Mouse (Mus musculus) gastrocnemius, adult 18-20 months (tissue): ENCODE data around the gene Smyd3. TPM values are rescaled to one million over a fixed set of nuclear protein-coding genes. Genes with fewer than 3 reads are reported as not detected.

Source experiments
- DNase-seq: peaks from one replicate; pipeline ENCODE4 v3.0.0; 2021; ENCODE audit warnings: low spot score
- total RNA-seq, 2 experiments: library from RNA; stranded (reverse); gene quantifications; 2 replicates each; pipeline ENCODE4 v1.2.3; 2021

Gene Smyd3
- total RNA-seq, 2 experiments from 2014 or later, result 5.1 to 5.2 TPM

- DNase-seq, result no peak
Measured at GRCm38 (mm10) chr1:179519901-179520300, 2.1 kb upstream of the Smyd3 start.

GRCm38 (mm10) chr1:179516941-179517712 is 714 bp downstream of the Smyd3 start:
- DNase-seq, result no peak

- DNase-seq, result no peak
Measured at GRCm38 (mm10) chr1:179511895-179512294, 5.9 kb downstream of the Smyd3 start.

- DNase-seq, result no peak
Measured at GRCm38 (mm10) chr1:179510546-179511340, 7.1 kb downstream of the Smyd3 start.

- peak; percentile 14 for DNase-seq
Measured at GRCm38 (mm10) chr1:179506530-179507315, 11.1 kb downstream of the Smyd3 start.

GRCm38 (mm10) chr1:179502565-179502964 is 15.3 kb downstream of the Smyd3 start:
- DNase-seq, result no peak

GRCm38 (mm10) chr1:179499257-179499656 is 18.6 kb downstream of the Smyd3 start:
- no peak for DNase-seq

GRCm38 (mm10) chr1:179492908-179493307 is 24.9 kb downstream of the Smyd3 start:
- no peak for DNase-seq

GRCm38 (mm10) chr1:179488520-179488919 is 29.3 kb downstream of the Smyd3 start:
- no peak for DNase-seq

- DNase-seq, result peak; percentile 6
Measured at GRCm38 (mm10) chr1:179487990-179488389, 29.9 kb downstream of the Smyd3 start.

- DNase-seq, result no peak
Measured at GRCm38 (mm10) chr1:179487238-179487637, 30.6 kb downstream of the Smyd3 start.

- DNase-seq, result no peak
Measured at GRCm38 (mm10) chr1:179485784-179486540, 31.9 kb downstream of the Smyd3 start.

- no peak for DNase-seq
Measured at GRCm38 (mm10) chr1:179480862-179481261, 37.0 kb downstream of the Smyd3 start.

- peak; percentile 61 for DNase-seq
Measured at GRCm38 (mm10) chr1:179477157-179477902, 40.5 kb downstream of the Smyd3 start.

GRCm38 (mm10) chr1:179476461-179477156 is 41.2 kb downstream of the Smyd3 start:
- DNase-seq, result no peak

- no peak for DNase-seq
Measured at GRCm38 (mm10) chr1:179474776-179475175, 43.1 kb downstream of the Smyd3 start.

- no peak for DNase-seq
Measured at GRCm38 (mm10) chr1:179473920-179474643, 43.8 kb downstream of the Smyd3 start.

GRCm38 (mm10) chr1:179467970-179468369 is 49.9 kb downstream of the Smyd3 start:
- no peak for DNase-seq

- no peak for DNase-seq
Measured at GRCm38 (mm10) chr1:179462376-179462775, 55.5 kb downstream of the Smyd3 start.
